Mouse (Mus musculus) midbrain, embryonic 16.5 days (tissue): Measurements from ENCODE around the gene Col5a1. TPM values are rescaled to one million over a fixed set of nuclear protein-coding genes. Genes with fewer than 3 reads are reported as not detected.
A peak's percentile ranks its signal among the peaks of the same experiment; 100 is the strongest.

ENCODE experiments used
- ATAC-seq: fragments of 200-750 bp; cut with Nextera tagmentation; 2 replicates; pipeline ENCODE4 v1.8.0; 2017; ENCODE audit warnings: moderate TSS enrichment
- H3K27ac ChIP-seq: fragments of 300-500 bp; sonication (generic); 2 replicates; pipeline ENCODE4 v1.5.1; 2014; ENCODE audit warnings: mild to moderate bottlenecking, low read length, mixed read lengths
- H3K27me3 ChIP-seq: fragments of 300-500 bp; sonication (generic); 2 replicates; pipeline ENCODE4 v1.6.1; 2014; ENCODE audit warnings: low read depth, low read length, mixed read lengths; ENCODE audit not compliant: control insufficient read depth, insufficient read depth
- H3K36me3 ChIP-seq: fragments of 300-500 bp; sonication (generic); 2 replicates; pipeline ENCODE4 v1.6.1; 2014; ENCODE audit warnings: mild to moderate bottlenecking, low read length, moderate library complexity, mixed read lengths; ENCODE audit not compliant: control insufficient read depth, insufficient read depth
- H3K4me1 ChIP-seq: fragments of 300-500 bp; sonication (generic); 2 replicates; pipeline ENCODE4 v1.6.1; 2014; ENCODE audit warnings: mild to moderate bottlenecking, low read length, mixed read lengths; ENCODE audit not compliant: control insufficient read depth, insufficient read depth
- H3K4me2 ChIP-seq: fragments of 300-500 bp; sonication (generic); 2 replicates; pipeline ENCODE4 v1.6.1; 2014; ENCODE audit warnings: mild to moderate bottlenecking, low read length, mixed read lengths
- H3K4me3 ChIP-seq: fragments of 300-500 bp; sonication (generic); 2 replicates; pipeline ENCODE4 v1.5.1; 2014; ENCODE audit warnings: low read depth, mild to moderate bottlenecking, low read length, moderate library complexity, mixed read lengths
- H3K9ac ChIP-seq: fragments of 300-500 bp; sonication (generic); 2 replicates; pipeline ENCODE4 v1.6.1; 2014; ENCODE audit warnings: low read depth, low read length, mixed read lengths
- H3K9me3 ChIP-seq: fragments of 300-500 bp; sonication (generic); replicated peaks from 2 replicates; pipeline ENCODE4 v1.6.1; 2014; ENCODE audit warnings: mild to moderate bottlenecking, low read length, mixed read lengths; ENCODE audit not compliant: control insufficient read depth, poor library complexity, severe bottlenecking
- WGBS: fragments of 180-500 bp; shearing (Covaris S2); extraction: QIAGEN DNeasy Blood & Tissue Kit; methylation state at CpG from one replicate; pipeline ENCODE4 v1.1.7; 2014; 5-methylcytosine and 5-hydroxymethylcytosine counted together
- polyA plus RNA-seq: library from polyadenylated mRNA; unstranded; fragments of >200 nt; fragmentation: Nextera tagmentation; extraction: Ambion mirVana; gene quantifications from 2 replicates; pipeline ENCODE4 v1.2.1, GENCODE M21; 2015

The Col5a1 gene
- polyA plus RNA-seq, result 5.9 and 6.4 TPM in 2 replicates

DNA sequence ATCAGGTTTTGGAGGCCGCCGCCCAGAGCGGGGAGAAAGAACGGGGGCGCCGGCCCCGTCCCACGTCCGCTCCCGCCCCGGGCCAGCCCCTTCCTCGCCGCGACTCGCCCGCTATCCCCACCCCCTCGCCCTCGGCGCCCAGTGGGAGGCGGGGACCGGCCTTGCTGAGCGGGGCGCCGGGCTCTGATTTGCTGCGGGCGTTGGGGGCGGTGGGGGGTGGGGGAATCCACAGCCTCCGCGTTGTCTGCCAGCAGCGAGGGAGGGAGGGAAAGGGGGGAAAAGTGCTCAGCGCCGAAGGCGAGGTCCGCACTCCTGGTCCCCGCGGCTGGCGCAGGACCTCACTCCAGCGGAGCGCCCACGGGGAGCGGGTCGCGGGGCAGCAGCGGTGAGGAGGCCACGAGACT, at the start of gene Col5a1:
TSS of gene Col5a1 (plus strand) at position 278 of the 404 bp plus-strand sequence.
- H3K27me3 ChIP-seq, result peaks cover 16% of the 10 kb centered on the region; the same call in 1 of the 2 replicates
- H3K36me3 ChIP-seq, result no peaks in the 10 kb centered on the region
- peak; percentile 77 for ATAC-seq
- under 1% methylated on average over 41 of the region's 45 CpGs for WGBS
- H3K9me3 ChIP-seq, result no peaks in the 10 kb centered on the region
- no peak within 1 kb of the TSS for H3K27ac ChIP-seq
- peak within 1 kb of the TSS; percentile 68 for H3K9ac ChIP-seq
- H3K4me1 ChIP-seq, result peaks cover 9% of the 10 kb centered on the region; the same call in 1 of the 2 replicates
- peak within 1 kb of the TSS; percentile 55 for H3K4me3 ChIP-seq
- H3K4me2 ChIP-seq, result peak within 1 kb of the TSS; percentile 99

DNA sequence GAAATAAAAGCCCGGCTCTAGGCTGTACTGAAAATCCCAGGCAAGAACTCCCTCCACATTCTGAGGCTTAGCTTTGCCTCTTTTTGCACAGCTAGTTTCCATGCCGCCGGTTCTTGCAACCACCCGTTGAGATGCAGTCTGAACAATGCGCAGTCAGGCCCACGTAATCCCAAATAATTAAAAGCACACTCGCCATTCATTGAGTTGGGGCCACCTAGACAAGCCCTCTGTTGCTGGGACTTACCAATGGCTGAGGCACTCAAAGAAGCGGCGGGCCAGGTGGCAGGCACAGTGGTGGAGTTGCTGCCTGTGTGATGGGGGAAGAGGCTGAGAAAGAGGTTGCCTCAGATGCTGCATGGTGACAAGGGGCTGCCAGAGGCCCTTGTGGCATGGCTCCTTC, 48.1 kb upstream of the Col5a1 start:
- WGBS, result 8% methylated on average over 9 of the region's 9 CpGs

DNA sequence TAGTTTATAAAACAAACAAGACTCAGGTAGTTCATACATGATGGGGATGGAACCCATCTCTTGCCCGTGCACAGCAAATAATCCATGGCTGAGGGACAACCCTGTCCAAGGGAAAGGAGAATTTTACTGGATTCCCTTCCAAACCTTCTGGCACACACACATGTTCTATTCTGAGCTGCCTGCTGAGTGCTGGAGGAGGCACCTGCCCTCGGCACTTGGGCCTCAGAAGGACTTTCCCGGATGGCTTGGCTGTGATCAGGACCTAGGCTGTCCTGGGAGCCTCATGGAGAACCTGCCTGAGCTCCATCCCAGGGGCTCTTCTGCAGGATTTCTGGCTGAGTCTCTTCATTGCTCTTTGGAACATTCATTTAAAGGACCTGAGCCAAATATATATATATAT, 45.3 kb upstream of the Col5a1 start:
- no peak for ATAC-seq
- no peak overlapping the region for H3K4me3 ChIP-seq
- no peaks in the 10 kb centered on the region for H3K27me3 ChIP-seq
- peaks cover 5% of the 10 kb centered on the region for H3K4me1 ChIP-seq
- no peaks in the 10 kb centered on the region for H3K9me3 ChIP-seq
- no peaks in the 10 kb centered on the region for H3K36me3 ChIP-seq
- no peak overlapping the region for H3K4me2 ChIP-seq
- no peak overlapping the region for H3K27ac ChIP-seq
- 73% methylated on average over 3 of the region's 3 CpGs for WGBS
- no peak overlapping the region for H3K9ac ChIP-seq

More for the DNA sequence above, 48.1 kb upstream of the Col5a1 start:
- Histone ChIP-seq H3K36me3 (no peaks in the 10 kb centered on the region), H3K27ac (no peak overlapping the region), H3K9ac (no peak overlapping the region), H3K4me3 (no peak overlapping the region), H3K4me2 (no peak overlapping the region), H3K4me1 (peaks cover 14% of the 10 kb centered on the region), H3K9me3 (no peaks in the 10 kb centered on the region), H3K27me3 (no peaks in the 10 kb centered on the region)
- no peak for ATAC-seq

DNA sequence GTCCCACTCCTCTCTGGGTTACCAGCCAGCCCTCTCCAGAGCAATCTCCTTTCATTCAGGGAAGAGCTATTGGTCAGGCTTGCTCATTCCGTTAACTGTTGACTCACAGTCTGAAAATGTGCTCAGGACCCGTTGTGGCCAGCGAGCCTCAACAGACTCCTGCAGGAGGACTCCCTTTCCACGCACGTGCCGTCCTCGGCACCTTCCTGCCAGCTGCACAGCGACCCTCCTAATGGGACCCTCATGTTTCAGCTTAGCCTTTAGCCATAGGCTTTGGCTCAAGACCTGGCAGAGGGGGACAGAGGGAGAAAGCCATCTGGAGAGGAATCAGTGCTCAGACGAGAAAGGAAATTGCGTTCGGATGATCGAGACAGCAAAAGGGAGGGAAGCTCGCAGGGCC, 43.3 kb upstream of the Col5a1 start:
- Histone ChIP-seq H3K4me1 (no peaks in the 10 kb centered on the region; the same call in 1 of the 2 replicates), H3K9me3 (no peaks in the 10 kb centered on the region), H3K9ac (no peak overlapping the region), H3K27ac (no peak overlapping the region), H3K4me2 (no peak overlapping the region), H3K36me3 (no peaks in the 10 kb centered on the region), H3K27me3 (no peaks in the 10 kb centered on the region), H3K4me3 (no peak overlapping the region)
- ATAC-seq, result no peak
- 84% methylated on average over 13 of the region's 13 CpGs for WGBS

DNA sequence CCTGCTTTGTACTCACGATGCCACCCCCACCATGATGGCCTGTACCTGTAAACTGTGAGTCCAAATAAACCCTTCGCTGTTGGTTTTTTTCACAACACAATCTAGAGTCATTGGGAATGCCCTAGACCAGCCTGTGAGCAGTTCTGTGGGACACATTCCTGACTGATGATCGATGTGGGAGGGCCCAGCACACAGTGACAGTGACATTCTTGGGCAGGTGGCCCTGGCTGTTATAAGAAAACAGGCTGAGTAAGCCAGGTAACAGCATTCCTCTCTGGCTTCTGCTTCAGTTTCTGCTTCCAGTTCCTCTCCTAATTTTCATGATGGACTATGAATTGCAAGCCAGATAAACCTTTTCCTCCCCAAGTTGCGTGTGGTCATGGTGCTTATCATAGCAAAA, 41.3 kb upstream of the Col5a1 start:
- over 99% methylated on average over 4 of the region's 4 CpGs for WGBS

DNA sequence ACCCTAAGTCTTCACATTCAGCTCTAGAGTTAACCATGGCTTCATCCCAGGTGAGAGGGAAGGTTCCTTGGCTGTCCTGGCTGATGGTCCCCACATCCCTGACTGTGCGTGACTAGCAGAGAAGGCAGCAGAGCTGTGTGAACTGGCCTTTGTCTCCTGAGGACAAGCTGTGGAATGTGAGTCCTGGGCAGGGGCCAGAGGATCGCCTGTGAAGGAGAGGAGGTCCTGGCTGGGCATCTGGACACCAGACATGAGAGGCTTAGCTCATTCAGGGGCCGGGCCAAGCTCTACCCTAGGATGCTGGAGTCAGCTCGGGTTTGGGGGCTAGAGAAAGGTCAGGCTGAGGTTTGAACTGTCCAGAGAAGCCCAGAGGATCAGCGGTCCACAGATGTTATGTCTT, 39.2 kb upstream of the Col5a1 start:
- Histone ChIP-seq H3K27ac (no peak overlapping the region), H3K27me3 (no peaks in the 10 kb centered on the region), H3K36me3 (no peaks in the 10 kb centered on the region), H3K4me1 (no peaks in the 10 kb centered on the region), H3K9me3 (no peaks in the 10 kb centered on the region), H3K4me3 (no peak overlapping the region), H3K9ac (no peak overlapping the region), H3K4me2 (no peak overlapping the region)
- WGBS, result 74% methylated on average over 5 of the region's 5 CpGs
- ATAC-seq, result no peak

More for the DNA sequence above, 41.3 kb upstream of the Col5a1 start:
- no peaks in the 10 kb centered on the region for H3K4me1 ChIP-seq
- H3K36me3 ChIP-seq, result no peaks in the 10 kb centered on the region
- no peak overlapping the region for H3K9ac ChIP-seq
- no peak overlapping the region for H3K27ac ChIP-seq
- H3K4me3 ChIP-seq, result no peak overlapping the region
- ATAC-seq, result no peak
- H3K4me2 ChIP-seq, result no peak overlapping the region
- H3K27me3 ChIP-seq, result no peaks in the 10 kb centered on the region
- H3K9me3 ChIP-seq, result no peaks in the 10 kb centered on the region

DNA sequence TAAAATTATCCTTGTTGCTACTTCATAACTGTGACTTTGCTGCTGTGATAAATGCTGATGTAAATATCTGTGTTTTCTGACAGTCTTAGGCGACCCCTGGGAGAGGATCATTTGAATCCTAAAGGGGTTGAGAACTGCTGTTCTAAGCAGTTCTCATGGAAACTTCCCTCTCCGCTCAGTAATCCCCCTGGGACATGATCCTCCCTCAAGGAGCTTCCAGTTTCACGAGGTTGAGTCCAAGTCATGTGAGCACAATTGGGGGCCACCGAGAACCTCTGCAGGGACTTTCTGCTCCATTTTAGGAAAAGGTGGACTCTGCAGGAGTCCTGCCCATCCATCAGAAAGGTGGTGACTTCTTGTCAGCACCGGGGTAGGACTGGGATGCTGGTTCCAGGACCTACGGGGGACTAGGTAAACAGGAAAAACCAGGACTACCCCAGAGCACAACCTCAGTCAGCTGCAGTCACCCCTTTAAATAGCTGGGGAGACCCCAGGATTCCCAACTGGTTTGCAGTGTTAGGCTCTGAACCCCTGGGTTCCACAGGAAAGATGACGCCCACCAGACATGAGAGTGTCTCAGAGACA, 38.3 kb upstream of the Col5a1 start:
- H3K9me3 ChIP-seq, result no peaks in the 10 kb centered on the region
- WGBS, result 59% methylated on average over 7 of the region's 7 CpGs
- no peaks in the 10 kb centered on the region for H3K36me3 ChIP-seq
- no peak overlapping the region for H3K4me2 ChIP-seq
- H3K27ac ChIP-seq, result no peak overlapping the region
- no peaks in the 10 kb centered on the region for H3K27me3 ChIP-seq
- H3K4me1 ChIP-seq, result no peaks in the 10 kb centered on the region
- no peak overlapping the region for H3K4me3 ChIP-seq
- no peak overlapping the region for H3K9ac ChIP-seq
- ATAC-seq, result no peak

DNA sequence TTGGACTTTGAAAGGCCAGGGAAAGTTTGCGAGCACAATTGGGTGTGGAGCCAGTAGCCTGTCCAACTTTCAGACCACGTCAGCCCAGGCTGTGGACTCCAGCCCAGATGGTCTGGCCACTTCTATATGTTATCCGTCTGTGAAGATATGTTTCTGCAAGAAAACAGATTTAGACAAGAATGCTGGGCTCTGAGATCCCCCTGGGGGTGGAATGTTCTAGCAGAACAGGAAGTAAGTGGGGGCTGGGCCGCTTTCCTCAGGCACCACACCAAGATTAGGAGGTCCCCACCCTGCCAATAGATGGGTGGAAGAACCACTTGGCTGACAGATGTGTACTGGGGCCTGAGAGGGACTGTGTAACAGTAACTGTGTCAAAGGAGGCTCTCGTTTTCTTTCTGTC, 37.8 kb upstream of the Col5a1 start:
- no peaks in the 10 kb centered on the region for H3K9me3 ChIP-seq
- no peak overlapping the region for H3K27ac ChIP-seq
- 85% methylated on average over 5 of the region's 5 CpGs for WGBS
- H3K4me1 ChIP-seq, result no peaks in the 10 kb centered on the region
- H3K9ac ChIP-seq, result no peak overlapping the region
- no peak for ATAC-seq
- H3K36me3 ChIP-seq, result no peaks in the 10 kb centered on the region
- no peak overlapping the region for H3K4me3 ChIP-seq
- no peak overlapping the region for H3K4me2 ChIP-seq
- no peaks in the 10 kb centered on the region for H3K27me3 ChIP-seq

DNA sequence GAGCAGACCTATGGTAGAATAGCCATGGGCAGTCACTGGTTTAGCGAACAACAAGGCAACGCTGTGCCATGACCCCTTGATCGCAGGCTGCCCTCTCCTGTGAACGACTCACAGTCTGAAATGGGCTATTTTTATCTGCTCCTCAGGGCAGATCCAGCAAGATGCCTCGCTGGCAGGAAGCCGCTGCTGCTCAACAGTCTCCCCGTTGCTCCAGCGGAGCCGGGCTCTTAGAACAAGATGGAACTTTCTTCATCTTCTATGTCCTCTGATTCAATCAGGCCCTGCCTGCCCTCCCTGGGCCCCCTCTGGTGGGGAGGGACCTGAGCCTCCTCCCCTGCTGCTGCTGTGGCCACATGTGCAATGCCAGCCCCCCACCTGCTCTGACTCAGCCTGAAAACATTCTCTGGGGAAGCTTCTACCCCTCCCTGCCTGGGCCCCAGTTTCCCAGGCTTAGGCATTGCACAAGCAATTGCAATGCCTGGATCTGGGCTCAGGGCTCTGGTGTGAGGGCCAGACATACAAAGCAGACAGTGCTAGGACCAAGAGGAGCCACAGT, 27.8 kb upstream of the Col5a1 start:
- no peak overlapping the region for H3K4me3 ChIP-seq
- peak overlapping the region; percentile 11; the same call in 1 of the 2 replicates for H3K9ac ChIP-seq
- no peak for ATAC-seq
- 52% methylated on average over 9 of the region's 9 CpGs for WGBS
- no peak overlapping the region for H3K4me2 ChIP-seq
- no peaks in the 10 kb centered on the region for H3K36me3 ChIP-seq
- H3K9me3 ChIP-seq, result no peaks in the 10 kb centered on the region
- no peaks in the 10 kb centered on the region for H3K27me3 ChIP-seq
- H3K4me1 ChIP-seq, result no peaks in the 10 kb centered on the region
- no peak overlapping the region for H3K27ac ChIP-seq
